Mouse (Mus musculus) testis, postnatal 10 days (tissue): Measurements from ENCODE around the gene Cltrn.

ENCODE experiments used
- DNase-seq: peaks from one replicate; pipeline ENCODE4 v3.0.0; 2021; ENCODE audit warnings: low spot score

The Cltrn gene

DNA sequence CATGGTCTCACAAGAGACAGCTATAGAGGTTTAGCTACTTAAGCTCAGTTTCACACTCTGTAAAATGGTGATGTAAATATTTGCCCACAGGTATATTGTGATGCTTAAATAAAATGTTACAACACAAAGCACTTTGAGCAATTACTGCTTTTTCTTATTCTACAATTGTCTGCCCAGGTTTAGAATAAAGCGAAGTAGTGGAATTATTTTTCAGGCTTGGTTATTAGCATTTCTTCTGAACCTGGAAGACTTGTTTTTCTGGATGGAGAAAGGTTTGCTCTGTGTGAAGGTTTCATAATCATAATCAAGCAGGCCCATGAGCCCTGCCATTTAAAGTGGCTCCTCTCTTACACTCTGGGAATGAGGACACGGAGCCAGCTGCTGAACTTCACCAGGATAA is 50.4 kb downstream of the Cltrn start, which contains the start of gene Ace2:
Gene Ace2, plus strand, starts transcription at position 301 of the 400 bp plus-strand sequence.
- no peak for DNase-seq

DNA sequence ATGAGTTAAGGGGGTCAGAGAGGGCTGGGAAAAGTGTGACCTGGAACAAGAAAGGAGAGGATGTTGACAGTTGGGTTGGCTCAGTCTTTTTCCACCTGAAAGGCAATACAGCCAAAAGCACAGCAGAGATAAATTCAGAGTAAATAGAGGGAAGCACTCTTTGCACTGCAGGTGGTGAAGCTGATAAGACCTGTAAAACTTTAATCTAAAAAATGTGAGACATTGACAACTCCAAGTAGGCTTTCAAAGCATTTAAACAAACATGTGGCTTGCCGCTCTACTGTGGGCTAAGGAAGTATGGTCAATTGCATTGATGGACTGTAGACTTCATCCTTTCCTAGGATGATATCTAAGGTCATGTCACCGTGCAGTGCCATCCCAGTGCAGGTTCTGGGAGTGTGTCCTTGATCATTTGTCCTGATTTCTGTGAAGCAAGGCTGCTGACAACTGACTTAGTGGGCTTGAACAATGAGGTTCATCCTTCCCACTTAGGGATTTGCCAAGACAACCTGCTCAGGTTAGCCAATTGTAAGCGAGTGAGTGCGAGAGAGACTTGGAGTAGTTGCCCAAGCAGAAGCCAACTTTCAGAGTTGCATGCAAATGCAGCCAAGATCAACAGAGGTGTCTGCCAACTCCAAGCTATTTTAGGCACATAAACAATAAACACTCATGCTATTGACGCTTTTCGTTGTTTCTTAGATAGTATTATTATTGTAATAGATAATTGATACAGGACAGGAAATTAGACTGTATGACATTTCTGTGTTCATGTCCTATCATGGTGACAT is 57.0 kb downstream of the Cltrn start:
- no peak for DNase-seq

DNA sequence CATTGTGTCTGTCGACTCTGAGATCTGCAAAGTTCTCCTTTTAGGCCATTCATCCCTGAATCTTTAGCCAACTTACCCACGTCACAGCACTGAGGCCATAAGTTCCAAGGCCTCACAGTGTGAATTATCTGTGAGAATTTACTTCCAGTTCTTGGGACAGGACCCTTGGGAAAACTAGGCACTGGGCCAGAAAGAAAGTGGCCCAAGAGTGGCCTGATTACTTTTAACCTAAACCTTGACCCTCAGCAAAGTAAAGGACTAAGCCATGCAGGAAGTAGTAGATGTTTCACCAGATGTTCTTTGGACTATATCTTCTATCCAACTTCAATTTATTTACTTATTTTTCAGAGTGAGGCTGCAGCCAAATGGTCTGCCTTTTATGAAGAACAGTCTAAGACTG is 64.1 kb downstream of the Cltrn start:
- DNase-seq: peak; percentile 40

DNA sequence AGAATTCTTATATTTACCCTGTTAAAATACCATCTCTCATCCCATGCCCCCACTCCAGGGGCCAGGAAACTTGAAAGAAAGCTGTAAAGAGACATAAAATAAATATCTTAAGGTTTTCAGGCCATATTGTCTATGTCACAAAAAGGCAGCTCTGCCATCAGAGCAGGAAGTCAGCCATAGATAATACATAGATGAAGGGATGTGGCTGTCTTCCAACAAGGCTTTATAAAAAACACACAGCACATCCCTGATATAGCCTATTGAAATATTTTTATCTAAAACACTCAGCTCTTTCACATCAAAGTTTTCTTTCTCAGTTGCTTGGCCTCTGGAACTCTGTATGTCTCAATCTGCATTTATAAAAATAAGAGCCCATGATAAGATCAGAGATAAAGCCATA is 65.0 kb downstream of the Cltrn start:
- no peak for DNase-seq

DNA sequence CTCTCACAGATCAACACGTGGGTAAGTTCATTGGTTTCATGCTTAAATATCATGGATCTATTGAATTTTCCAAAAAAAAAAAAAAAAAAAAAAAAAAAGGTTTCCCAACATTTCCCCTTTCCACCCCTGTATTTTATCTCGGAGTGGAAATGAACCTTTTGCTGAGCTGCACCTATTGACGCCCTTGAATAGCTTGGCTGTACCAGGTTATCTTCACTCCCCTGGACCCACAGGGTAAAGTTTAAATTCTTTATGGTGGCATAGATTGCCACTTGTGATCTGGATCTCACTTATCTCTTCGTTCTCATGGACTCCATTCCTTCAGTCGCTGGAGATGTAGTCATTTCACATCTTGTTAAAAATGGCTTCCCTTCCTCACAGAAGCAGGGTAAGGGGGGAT is 66.0 kb downstream of the Cltrn start:
- DNase-seq: no peak

DNA sequence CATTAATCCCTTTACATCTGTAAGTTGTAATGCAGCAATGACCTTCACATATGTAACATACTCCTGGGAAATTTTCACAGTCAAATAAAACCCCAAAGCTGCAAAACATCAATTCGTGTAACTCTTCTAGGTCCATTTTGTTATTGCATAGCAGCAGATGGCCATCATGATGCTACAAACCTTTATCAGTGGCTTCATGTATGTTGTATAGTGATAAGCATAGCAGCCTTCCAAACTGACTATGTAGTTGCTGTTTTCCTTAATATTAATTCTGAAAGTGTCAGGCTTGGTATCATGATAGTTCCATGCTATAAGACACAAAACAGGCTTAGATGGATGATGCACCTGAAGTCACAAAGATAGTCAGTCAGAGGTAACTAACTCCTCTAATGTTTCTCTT is 76.1 kb downstream of the Cltrn start:
- no peak for DNase-seq
